In genomic region chr17:15680661-15681060, GRCm38 (mm10) we compare ENCODE assay signal across 21 mouse cellular contexts. TPM values are rescaled to one million over a fixed set of nuclear protein-coding genes. Genes with fewer than 3 reads are reported as not detected.
DNase-seq lines count a peak whose midpoint lies in the region; ATAC-seq and TF ChIP-seq lines count a peak whose summit lies in the region.
"Had no signal": no experiment of that assay in that cellular context is flagged by ENCODE, and none has a peak within 500 bp of the region (broad histone marks: within the 10 kb centered on the region; RNA-seq: fewer than 3 reads in every experiment).

No protein-coding gene starts in this region.

- 88% methylated on average over 4 of the region's 4 CpGs for WGBS in stomach, postnatal 0 days

- DNase-seq in ES-E14 (ENCODE audit: low read depth, low spot score) (peak; percentile 45), ZHBTc4 (ENCODE audit: low read depth, low spot score) (peak; percentile 82)
- DNase-seq in stomach, postnatal 0 days (ENCODE audit: low spot score) = no peak
- DNase-seq: adrenal gland, adult 2 months; adrenal gland, postnatal 10 days; adrenal gland, postnatal 25 days; B cell, adult 2 months; cerebellum, adult 11 months; cerebellum, adult 18-20 months; cerebellum, adult 9-10 months; cerebellum, postnatal 10 days; cerebellum, postnatal 25 days; forebrain, postnatal 0 days had no signal

- H3K4me2 ChIP-seq in stomach, postnatal 0 days (replicated peaks; ENCODE audit: low read depth) = no peak overlapping the region
- H3K4me2 ChIP-seq: embryonic facial prominence, embryonic 12.5 days; forebrain, embryonic 13.5 days; forebrain, embryonic 15.5 days had no signal

- ATAC-seq in stomach, postnatal 0 days (ENCODE audit: low FRiP score, low TSS enrichment) = no peak
- ATAC-seq in monocyte, adult 5-6 weeks (replicated peaks; ENCODE audit: insufficient number of reproducible peaks, low FRiP score, low TSS enrichment, poor library complexity, severe bottlenecking) = no peak
- ATAC-seq: CD4-positive, CD25-positive, alpha-beta regulatory T cell, adult 4 months; forebrain, embryonic 13.5 days; forebrain, embryonic 15.5 days; forebrain, postnatal 0 days had no signal

- no peak for TF ChIP-seq POLR2A in ES-Bruce4 (IDR thresholded peaks at IDR 0.05; ENCODE audit: insufficient read depth, low read length)

- H3K27me3 ChIP-seq in ES-Bruce4 (ENCODE audit: control insufficient read depth, insufficient read depth, low read length, poor library complexity, severe bottlenecking) = no peaks in the 10 kb centered on the region
- no peaks in the 10 kb centered on the region for H3K27me3 ChIP-seq in stomach, postnatal 0 days (ENCODE audit: control insufficient read depth, insufficient read depth, low read length)
- H3K27me3 ChIP-seq: CH12.LX; embryonic facial prominence, embryonic 12.5 days; forebrain, embryonic 13.5 days; forebrain, embryonic 15.5 days had no signal

- H3K4me3 ChIP-seq in ES-Bruce4 (ENCODE audit: low read depth, low read length) (no peak overlapping the region), ES-E14 (ENCODE audit: insufficient read depth in 1 of 2, low read depth in 1 of 2, low read length in 2 of 2, poor library complexity in 1 of 2, severe bottlenecking in 1 of 2) (no peak overlapping the region)
- H3K4me3 ChIP-seq in stomach, postnatal 0 days (ENCODE audit: low read depth, low read length) = no peak overlapping the region
- H3K4me3 ChIP-seq: embryonic facial prominence, embryonic 10.5 days; embryonic facial prominence, embryonic 12.5 days; forebrain, embryonic 13.5 days; forebrain, embryonic 15.5 days had no signal

- 0 out of 2 replicates have a peak, but pooled peaks have one; percentile 44 for TF ChIP-seq EP300 in ES-Bruce4 (IDR thresholded peaks at IDR 0.05; ENCODE audit: insufficient read depth, low read depth, low read length)
- no peak for TF ChIP-seq EP300 in stomach, postnatal 0 days (optimal IDR thresholded peaks at IDR 0.05)

- H3K9me3 ChIP-seq in ES-Bruce4 (replicated peaks; ENCODE audit: control insufficient read depth, insufficient read depth, low read length, poor library complexity, severe bottlenecking) (no peaks in the 10 kb centered on the region), ES-E14 (ENCODE audit: control insufficient read depth, insufficient read depth, low read depth, low read length) (no peaks in the 10 kb centered on the region)
- no peaks in the 10 kb centered on the region for H3K9me3 ChIP-seq in stomach, postnatal 0 days (ENCODE audit: control insufficient read depth, low read length)
- H3K9me3 ChIP-seq: embryonic facial prominence, embryonic 10.5 days; embryonic facial prominence, embryonic 12.5 days; forebrain, embryonic 13.5 days; forebrain, embryonic 15.5 days had no signal

- TF ChIP-seq CTCF in ES-Bruce4 (IDR thresholded peaks at IDR 0.05; ENCODE audit: low read depth, low read length) = no peak
- no peak for TF ChIP-seq CTCF in stomach, postnatal 0 days (IDR thresholded peaks at IDR 0.05; ENCODE audit: low read depth)

- in situ Hi-C loops in ES-E14 (cut with MboI; ENCODE audit: low sequenced_read_pairs in 2 of 2, unreplicated experiment in 2 of 2) = no loop called here

- H3K27ac ChIP-seq in ES-Bruce4 (ENCODE audit: insufficient read depth, low read length) (no peak overlapping the region), ES-E14 (ENCODE audit: insufficient read depth, low read depth, low read length, poor library complexity, severe bottlenecking) (no peak overlapping the region)
- H3K27ac ChIP-seq in stomach, postnatal 0 days (replicated peaks) = no peak overlapping the region
- H3K27ac ChIP-seq: embryonic facial prominence, embryonic 10.5 days; embryonic facial prominence, embryonic 12.5 days; forebrain, embryonic 13.5 days; forebrain, embryonic 15.5 days had no signal

- H3K9ac ChIP-seq in ES-Bruce4 (ENCODE audit: low read depth, poor library complexity, severe bottlenecking) (no peak overlapping the region), ES-E14 (ENCODE audit: insufficient read depth, low read depth, low read length, poor library complexity, severe bottlenecking) (no peak overlapping the region)
- no peak overlapping the region for H3K9ac ChIP-seq in stomach, postnatal 0 days (ENCODE audit: low read length)
- H3K9ac ChIP-seq: embryonic facial prominence, embryonic 12.5 days; forebrain, embryonic 13.5 days; forebrain, embryonic 15.5 days; forebrain, postnatal 0 days had no signal

- H3K36me3 ChIP-seq in ES-Bruce4 (ENCODE audit: control insufficient read depth, insufficient read depth, low read length, poor library complexity, severe bottlenecking) = no peaks in the 10 kb centered on the region
- no peaks in the 10 kb centered on the region for H3K36me3 ChIP-seq in ES-E14 (ENCODE audit: control insufficient read depth, insufficient read depth, low read length, poor library complexity, severe bottlenecking)
- no peaks in the 10 kb centered on the region for H3K36me3 ChIP-seq in stomach, postnatal 0 days (ENCODE audit: control insufficient read depth, insufficient read depth, low read length)
- H3K36me3 ChIP-seq: embryonic facial prominence, embryonic 10.5 days; embryonic facial prominence, embryonic 12.5 days; forebrain, embryonic 15.5 days had no signal

- H3K4me1 ChIP-seq in ES-Bruce4 (ENCODE audit: control insufficient read depth, insufficient read depth, low read length) = peaks cover 2% of the 10 kb centered on the region
- peaks cover 17 to 19% of the 10 kb centered on the region in 2 experiments for H3K4me1 ChIP-seq in ES-E14 (ENCODE audit: control insufficient read depth in 2 of 2, insufficient read depth in 2 of 2, low read length in 2 of 2, poor library complexity in 1 of 2)
- H3K4me1 ChIP-seq in stomach, postnatal 0 days (replicated peaks; ENCODE audit: control insufficient read depth, insufficient read depth) = no peaks in the 10 kb centered on the region
- H3K4me1 ChIP-seq: embryonic facial prominence, embryonic 12.5 days; forebrain, embryonic 13.5 days; forebrain, embryonic 15.5 days had no signal

TF ChIP-seq in ES-E14, 5 proteins besides CTCF, POLR2A, EP300 and RAD21:
- TF ChIP-seq ZNF384 (IDR thresholded peaks at IDR 0.05; ENCODE audit: low read depth, low read length) = no peak
- TF ChIP-seq HCFC1 (IDR thresholded peaks at IDR 0.05; ENCODE audit: borderline replicate concordance, insufficient read depth, low read length) = no peak
- TF ChIP-seq ZC3H11A (IDR thresholded peaks at IDR 0.05; ENCODE audit: borderline replicate concordance, low read depth, low read length) = no peak
- TF ChIP-seq MAFK (IDR thresholded peaks at IDR 0.05; ENCODE audit: insufficient read depth, low read depth, low read length) = no peak
- no peak for TF ChIP-seq CHD2 (IDR thresholded peaks at IDR 0.05; ENCODE audit: low read depth, low read length)

RNA-seq across cellular contexts. Expression of gene Chd1, which starts 24.1 kb away (rescaled TPM):
- 92.2 and 93.7 TPM in 2 replicates for polyA plus RNA-seq in ES-Bruce4 (2011; ENCODE audit: insufficient read depth, insufficient read length, low read depth, missing spikeins)
- 34.8 and 39.8 TPM in 2 replicates for total RNA-seq in ES-E14 (2012; rRNA removed)
- polyA plus RNA-seq in stomach, postnatal 0 days (2015; fragmentation: Nextera tagmentation; extraction: Ambion mirVana) = 13.0 and 13.4 TPM in 2 replicates
- 92.9 to 105 TPM (median 98.3 TPM) in 3 replicates for total RNA-seq in monocyte, adult 5-6 weeks (2017)
